Mouse (Mus musculus) testis, adult 2 months (tissue): Measurements from ENCODE around the gene Myo1b.

Experiments
- CTCF ChIP-seq: fragments of 200-500 bp; IDR thresholded peaks from 2 replicates; pipeline ENCODE4 v1.5.1; 2012; ENCODE audit warnings: low read depth, mild to moderate bottlenecking, inconsistent platforms, low read length, moderate library complexity; ENCODE audit not compliant: control insufficient read depth, insufficient read depth, insufficient replicate concordance
- POLR2A ChIP-seq: fragments of 200-500 bp; IDR thresholded peaks from 2 replicates; pipeline ENCODE4 v1.6.1; 2012; ENCODE audit warnings: low read depth, mild to moderate bottlenecking, inconsistent platforms, low read length, moderate library complexity; ENCODE audit not compliant: control insufficient read depth

- TF ChIP-seq CTCF (peak; percentile 9; the same call in 1 of the 2 replicates), POLR2A (no peak)
These were observed 77.8 kb downstream of the Myo1b start for GRCm38 (mm10) chr1:51837845-51838623.
